Mouse (Mus musculus): Measurements from ENCODE around the gene Nlk.

GRCm38 (mm10) chr11:78530001-78530400, 167.2 kb downstream of the Nlk start:
- TF ChIP-seq CTCF (IDR thresholded peaks at IDR 0.05; ENCODE audit: low read depth) (no peak), EP300 (IDR thresholded peaks at IDR 0.05; ENCODE audit: low read depth) (no peak)
